Mouse (Mus musculus): ENCODE data around the gene Srcin1.

Gene Srcin1

GRCm38 (mm10) chr11:97534442-97535307 lies 41.3 kb downstream of the Srcin1 start:
- DNase-seq (ENCODE audit: inconsistent ontology term), result no peak

- no peak for DNase-seq (ENCODE audit: inconsistent ontology term)
Measured at GRCm38 (mm10) chr11:97533653-97534052, 42.3 kb downstream of the Srcin1 start.

GRCm38 (mm10) chr11:97532950-97533582 lies 42.9 kb downstream of the Srcin1 start:
- DNase-seq (ENCODE audit: inconsistent ontology term), result no peak

- no peak for DNase-seq (ENCODE audit: inconsistent ontology term)
Measured at GRCm38 (mm10) chr11:97532354-97532753, 43.6 kb downstream of the Srcin1 start.

GRCm38 (mm10) chr11:97531381-97532260 lies 44.4 kb downstream of the Srcin1 start:
- peak; percentile 89 for DNase-seq (ENCODE audit: inconsistent ontology term)

- DNase-seq (ENCODE audit: inconsistent ontology term), result no peak
Measured at GRCm38 (mm10) chr11:97530961-97531360, 45.0 kb downstream of the Srcin1 start.

- DNase-seq (ENCODE audit: inconsistent ontology term), result no peak
Measured at GRCm38 (mm10) chr11:97530069-97530468, 45.9 kb downstream of the Srcin1 start.

GRCm38 (mm10) chr11:97528282-97528808 lies 47.6 kb downstream of the Srcin1 start:
- no peak for DNase-seq (ENCODE audit: inconsistent ontology term)

- DNase-seq (ENCODE audit: inconsistent ontology term), result no peak
Measured at GRCm38 (mm10) chr11:97525313-97525712, 50.7 kb downstream of the Srcin1 start.

- DNase-seq (ENCODE audit: inconsistent ontology term), result peak; percentile 47
Measured at GRCm38 (mm10) chr11:97524306-97524705, 51.7 kb downstream of the Srcin1 start.

GRCm38 (mm10) chr11:97523827-97524261 lies 52.1 kb downstream of the Srcin1 start:
- peak; percentile 47 for DNase-seq (ENCODE audit: inconsistent ontology term)

- no peak for DNase-seq (ENCODE audit: inconsistent ontology term)
Measured at GRCm38 (mm10) chr11:97523107-97523506, 52.9 kb downstream of the Srcin1 start.

- DNase-seq (ENCODE audit: inconsistent ontology term), result no peak
Measured at GRCm38 (mm10) chr11:97521741-97522474, 54.1 kb downstream of the Srcin1 start.

- no peak for DNase-seq (ENCODE audit: inconsistent ontology term)
Measured at GRCm38 (mm10) chr11:97520541-97520940, 55.4 kb downstream of the Srcin1 start.

- no peak for DNase-seq (ENCODE audit: inconsistent ontology term)
Measured at GRCm38 (mm10) chr11:97513066-97513465, 62.9 kb downstream of the Srcin1 start.

GRCm38 (mm10) chr11:97512511-97512910 lies 63.5 kb downstream of the Srcin1 start:
- DNase-seq (ENCODE audit: inconsistent ontology term), result no peak

GRCm38 (mm10) chr11:97511661-97512369 lies 64.2 kb downstream of the Srcin1 start:
- DNase-seq (ENCODE audit: inconsistent ontology term), result no peak

GRCm38 (mm10) chr11:97510966-97511660 lies 64.9 kb downstream of the Srcin1 start:
- no peak for DNase-seq (ENCODE audit: inconsistent ontology term)

- DNase-seq (ENCODE audit: inconsistent ontology term), result no peak
Measured at GRCm38 (mm10) chr11:97509715-97510485, 66.1 kb downstream of the Srcin1 start.
